Mouse (Mus musculus): Measurements from ENCODE around the gene Akr7a5.

Gene Akr7a5

DNA sequence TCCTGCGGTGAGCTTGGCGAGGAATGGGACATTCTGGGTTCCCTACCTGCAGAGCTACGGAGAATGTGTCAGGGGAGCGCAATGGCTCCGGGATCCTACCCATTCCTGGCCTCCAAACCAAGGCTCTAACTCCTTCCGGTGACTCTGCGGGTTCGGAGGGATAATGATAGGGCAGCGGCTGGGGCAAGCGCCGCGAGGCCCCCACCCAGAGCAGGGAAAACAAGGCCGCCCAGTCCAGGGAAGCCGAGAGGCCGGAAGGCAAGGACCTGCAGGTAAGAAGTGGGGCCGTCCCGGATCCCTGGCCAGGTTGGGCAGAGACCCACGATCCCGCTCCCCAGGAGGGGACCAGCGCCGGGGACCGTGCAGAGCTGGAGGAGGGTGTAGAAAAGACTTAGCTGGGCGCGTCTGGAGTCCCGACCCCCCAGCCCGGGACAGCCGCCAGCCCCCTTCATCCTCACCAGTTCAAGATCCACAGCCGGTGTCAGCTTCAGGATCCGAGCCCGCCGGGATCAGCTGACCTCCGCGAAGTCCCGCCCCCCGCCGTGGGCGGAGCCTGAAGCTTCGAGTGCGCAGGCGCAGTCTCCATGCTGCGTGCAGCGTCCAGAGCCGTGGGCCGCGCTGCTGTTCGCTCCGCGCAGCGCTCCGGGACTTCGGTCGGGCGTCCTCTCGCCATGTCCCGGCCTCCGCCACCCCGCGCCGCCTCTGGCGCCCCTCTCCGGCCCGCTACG lies at the start of gene Akr7a5, which contains the start of gene Pqlc2:
Gene Akr7a5, plus strand, starts transcription at position 574 of the 728 bp plus-strand sequence.
Gene Pqlc2, minus strand, starts transcription at position 538 of the 728 bp plus-strand sequence.
- DNase-seq: peak; percentile 99

DNA sequence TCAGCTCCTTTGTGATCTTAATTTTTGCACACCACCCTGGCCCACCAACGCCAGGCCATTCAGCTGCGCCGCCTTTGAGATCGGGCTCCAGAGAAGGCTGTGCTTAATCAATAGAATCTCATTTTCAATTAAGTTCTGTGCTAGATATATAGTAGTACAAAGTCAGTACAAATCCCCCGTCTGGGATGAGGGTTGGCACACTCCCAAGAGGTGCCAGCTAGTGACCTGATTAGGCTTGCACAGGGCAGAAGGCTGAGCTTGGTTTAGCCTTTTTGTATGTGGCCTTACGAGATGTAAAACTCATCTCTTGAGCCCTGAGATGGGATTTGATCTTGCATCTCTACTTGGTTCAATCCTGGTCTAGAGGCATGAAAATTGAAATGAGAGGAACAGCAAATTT lies 47.6 kb upstream of the Akr7a5 start:
- no peak for DNase-seq

DNA sequence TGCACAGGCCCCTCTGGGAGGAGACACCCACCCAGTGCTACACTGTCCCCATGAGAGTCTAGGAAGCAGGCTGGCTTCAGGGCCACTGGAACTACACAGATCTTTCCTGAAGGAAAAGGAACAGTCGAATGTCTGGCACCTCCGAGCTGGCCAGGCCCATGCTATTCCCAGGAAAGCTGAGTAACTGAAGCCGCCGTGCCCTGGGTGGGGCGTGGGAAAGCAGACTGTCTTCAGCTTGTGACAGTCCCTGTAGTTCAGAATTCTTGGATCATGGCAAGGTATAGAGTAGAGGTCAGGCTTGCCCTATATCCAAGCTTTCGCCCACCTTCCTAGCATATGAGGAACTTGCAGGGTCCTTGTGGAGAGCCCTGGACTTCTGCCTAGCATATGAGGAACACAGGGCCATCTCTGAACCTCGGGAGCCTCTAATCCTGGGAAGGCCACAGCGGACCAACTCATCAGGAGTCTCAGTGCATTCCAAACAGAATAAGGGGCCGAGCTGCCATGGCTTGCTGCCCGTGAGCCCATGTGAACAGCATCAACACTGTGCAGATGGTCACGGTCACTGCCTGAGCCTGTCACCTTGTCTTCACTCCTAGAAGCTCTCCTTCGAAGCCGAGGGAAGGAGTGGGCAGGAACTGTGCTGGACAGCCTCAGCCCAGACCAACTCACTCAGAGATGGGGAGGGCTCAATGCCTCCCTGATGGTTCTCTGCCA lies 44.6 kb upstream of the Akr7a5 start:
- no peak for DNase-seq

DNA sequence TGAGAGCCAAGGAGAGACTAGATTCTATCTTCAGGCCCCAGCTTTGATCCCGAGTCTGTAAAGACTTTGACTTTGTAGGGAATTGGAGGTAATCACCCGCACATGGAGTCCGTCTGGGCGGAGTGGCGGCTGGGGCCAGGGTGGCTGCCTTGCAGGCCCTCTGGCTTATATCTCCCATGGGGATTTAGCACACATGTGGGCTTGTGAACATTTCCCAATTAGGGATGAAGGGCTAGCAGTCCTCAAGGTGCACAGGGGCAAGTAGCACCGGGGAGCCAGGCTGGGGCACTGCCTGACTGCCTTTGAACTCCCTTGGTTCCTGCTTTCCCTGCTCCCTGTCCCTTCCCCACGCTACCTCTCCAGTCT lies 44.1 kb upstream of the Akr7a5 start:
- no peak for DNase-seq

DNA sequence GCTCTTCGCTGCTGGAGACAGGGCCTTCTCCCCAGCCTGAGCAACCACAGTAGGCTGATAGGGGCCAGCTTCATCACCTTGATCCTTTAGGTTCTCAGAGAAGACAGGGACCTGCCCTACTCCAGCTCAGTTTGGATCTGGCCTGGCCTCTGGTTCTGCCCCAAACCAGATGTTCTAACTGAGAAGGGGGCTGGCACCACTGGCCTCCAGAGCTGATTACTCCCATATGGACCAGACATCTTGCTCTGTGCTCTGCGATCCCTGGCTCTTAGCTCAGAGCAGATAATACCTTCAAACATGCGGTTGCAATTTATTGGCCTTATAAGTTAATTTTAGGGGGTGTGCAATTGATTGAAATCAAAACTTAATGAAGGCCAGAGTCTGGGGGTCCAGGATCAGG lies 43.2 kb upstream of the Akr7a5 start:
- no peak for DNase-seq

DNA sequence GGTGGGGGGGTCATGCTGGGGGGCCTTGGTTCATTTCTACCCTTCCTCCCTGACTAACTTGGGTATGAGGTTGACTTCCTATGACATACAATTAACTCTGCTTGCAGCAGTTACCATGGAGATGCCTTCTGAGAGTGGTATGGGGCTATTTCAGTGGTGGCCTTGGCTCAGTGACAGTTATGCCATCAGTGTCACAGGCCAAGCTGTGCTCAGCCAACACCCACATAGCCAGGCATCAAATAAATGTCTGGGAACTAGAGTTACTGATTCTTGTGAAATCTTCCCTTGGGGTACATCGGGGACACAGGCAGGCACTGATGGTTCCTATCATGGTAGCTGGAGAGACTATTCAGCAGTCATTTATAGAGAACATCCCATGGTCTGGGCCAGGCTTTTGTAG lies 42.3 kb upstream of the Akr7a5 start:
- no peak for DNase-seq

DNA sequence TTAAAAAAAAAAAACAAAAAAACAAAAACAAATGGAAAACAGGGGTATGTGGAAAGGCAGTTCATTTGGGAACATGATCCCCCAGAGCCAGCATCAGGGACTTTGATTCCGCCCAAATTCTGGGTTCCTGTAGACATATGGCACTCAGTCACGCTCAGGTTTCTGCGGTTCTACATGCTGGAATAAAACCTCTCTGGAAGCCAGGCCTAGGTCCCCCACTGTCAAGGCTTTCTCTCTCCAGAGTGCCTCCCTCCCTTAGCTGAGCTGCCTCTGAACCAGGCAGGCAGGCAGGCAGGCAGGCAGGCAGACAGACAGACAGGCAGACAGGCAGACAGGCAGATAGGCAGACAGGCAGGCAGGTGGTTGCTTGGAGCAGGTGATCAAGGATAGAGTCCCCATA lies 40.4 kb upstream of the Akr7a5 start:
- no peak for DNase-seq

DNA sequence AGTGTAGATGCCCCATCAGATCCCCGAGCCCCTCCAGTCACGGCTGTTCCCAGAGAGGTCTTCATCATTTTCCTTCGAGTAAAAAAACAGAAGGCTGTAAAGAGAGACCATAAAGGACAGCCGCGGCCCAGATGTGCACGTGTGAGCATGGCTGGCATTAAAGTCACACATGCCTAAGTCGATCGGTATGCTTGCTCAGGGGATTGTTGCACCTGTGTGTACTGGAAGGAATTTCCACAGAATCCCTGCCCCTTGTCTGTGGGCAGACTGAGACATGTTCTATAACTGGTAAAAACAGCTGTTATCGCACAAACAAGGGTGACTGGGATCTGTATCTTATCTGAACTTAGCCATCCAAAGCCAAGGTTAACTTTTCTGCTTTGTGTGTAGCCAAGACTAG lies 39.0 kb upstream of the Akr7a5 start:
- no peak for DNase-seq

DNA sequence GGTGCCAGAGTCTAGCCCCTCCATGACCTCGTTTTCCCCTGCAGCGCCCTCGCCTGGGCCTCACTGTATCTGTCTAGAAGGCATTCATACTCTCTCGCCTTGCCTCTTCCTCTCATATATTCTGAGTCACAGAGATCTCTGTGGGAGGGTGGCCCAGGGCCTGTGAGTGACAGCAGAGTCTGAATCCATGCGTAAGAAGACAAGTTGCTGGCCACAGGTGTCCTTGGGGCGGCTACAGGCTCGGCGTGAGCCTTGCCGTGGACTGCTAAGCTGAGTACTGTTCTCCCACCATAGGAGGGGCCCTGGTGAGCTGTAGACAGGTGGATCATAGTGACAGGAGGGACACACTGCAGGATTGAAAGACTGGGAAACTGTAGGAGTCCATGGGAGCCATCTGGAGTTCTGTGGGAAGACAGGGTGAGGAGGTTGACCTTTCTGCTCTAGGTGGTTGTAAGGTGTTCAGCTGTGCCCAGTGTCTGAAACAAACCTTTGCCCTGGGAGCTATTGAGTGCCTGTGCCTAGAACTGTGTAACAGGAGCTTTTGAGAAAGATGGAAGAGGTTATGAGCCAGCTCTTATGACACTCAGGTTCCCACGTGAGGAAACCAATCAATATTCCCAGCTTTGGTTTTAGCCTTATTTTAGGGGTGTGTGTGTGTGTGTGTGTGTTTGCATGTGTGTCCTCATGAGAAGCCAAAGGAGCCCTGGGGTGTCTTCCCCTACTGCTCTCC lies 37.4 kb upstream of the Akr7a5 start:
- no peak for DNase-seq

DNA sequence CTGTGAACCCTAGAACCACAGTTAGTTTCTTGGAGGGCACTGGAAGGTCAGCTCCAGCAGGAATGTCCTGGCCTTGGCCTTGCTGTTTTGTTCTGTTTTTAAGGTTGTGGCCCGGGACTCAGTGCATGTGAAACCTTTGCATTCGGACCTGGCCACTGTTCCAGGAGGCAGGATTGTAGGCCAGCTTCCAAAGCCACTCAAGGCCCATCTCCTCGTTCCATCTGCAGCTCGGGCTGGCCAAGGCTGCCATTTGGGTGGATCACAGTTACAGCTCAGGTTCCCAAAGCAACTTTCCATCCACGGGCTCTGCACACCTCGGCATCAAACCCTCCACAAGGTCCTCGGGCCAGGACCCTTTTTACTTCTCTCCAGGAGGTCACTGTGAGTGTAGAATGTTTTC lies 36.0 kb upstream of the Akr7a5 start:
- no peak for DNase-seq

DNA sequence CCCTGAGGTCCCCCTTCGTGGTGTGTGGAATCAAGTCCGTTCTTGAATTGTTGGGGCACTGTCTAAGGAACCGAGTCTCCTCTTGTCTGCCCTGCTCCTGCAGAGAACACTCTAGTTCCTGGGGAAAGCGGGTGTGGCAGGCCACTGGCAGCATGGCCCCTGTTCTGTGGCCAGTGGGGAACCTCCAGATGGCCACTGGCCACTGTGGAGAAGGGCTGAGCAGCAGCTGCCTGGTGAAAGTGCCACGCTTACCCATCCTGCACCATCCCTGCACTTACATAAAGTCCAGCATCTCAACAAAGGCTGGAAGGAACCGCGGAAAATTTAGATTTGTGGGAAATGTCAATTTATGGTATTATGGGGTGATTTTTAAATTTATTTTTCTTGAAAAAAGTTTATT lies 34.1 kb upstream of the Akr7a5 start:
- no peak for DNase-seq

DNA sequence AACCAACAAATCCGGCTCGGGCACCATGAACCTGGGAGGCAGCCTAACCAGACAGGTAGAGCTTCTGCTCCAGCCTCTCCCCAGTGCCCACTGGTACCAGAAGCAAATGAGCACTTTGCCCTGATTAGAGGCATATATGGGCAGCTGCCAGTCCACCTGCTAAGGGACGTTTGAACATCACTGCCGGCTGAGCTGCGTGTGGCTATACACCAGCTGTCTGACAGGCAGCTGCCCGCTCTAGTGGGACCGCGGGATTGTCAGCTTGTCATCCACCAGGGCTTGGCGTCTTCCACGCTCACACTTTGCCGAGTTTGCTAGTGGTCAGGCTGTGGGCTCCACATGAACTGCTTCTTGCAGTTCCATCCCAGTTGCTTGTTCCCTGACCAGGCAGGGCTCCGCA lies 30.0 kb upstream of the Akr7a5 start:
- DNase-seq: no peak

DNA sequence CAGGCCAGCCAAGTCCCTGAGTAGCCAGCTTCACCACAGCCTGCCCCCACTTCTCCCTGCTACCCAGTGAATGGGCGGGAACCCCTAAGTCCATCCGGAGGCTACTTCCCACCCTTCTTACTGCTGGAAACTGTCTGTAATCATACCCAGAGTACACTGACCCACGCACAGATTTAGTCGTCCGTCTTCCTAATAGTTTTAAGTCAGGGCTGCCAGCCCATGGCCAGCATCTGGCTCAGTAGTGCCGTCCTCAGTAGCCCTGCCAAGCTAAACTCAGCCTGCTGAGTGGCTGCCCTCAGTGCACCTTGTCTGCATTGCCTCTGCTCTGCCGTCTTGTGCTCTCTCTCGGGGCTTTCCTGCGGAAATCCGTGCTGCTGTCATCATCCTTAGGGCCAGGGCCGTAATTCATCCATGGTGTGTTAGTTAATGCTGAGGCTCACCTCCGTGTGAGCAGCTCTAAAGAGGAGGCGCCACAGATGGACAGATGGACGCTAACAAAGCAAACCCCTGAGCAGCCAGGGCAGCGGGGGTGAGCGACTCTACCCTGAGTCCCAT lies 28.7 kb upstream of the Akr7a5 start:
- DNase-seq: no peak

DNA sequence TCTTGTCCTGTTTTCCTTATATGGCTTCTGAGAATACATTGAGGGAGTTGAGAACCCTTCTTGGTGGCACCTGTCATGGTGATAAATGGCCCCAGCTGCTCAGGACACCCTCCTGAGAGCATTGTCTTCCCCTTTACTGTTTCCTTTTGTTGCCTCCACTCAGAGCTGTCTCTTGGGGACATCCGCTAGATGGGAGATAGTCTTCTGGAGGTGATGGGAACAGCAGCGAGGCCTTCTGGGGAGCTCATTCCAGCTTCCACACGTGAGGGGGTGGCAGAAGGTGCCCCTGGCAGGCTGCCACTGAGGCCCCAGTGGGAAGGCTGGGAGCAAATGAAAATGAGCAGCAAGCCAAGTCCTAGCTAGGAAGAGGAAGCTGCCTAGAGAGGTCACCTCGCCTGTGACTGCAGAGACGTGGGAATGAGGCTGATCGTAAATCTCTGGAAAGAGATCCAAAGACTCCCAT lies 27.6 kb upstream of the Akr7a5 start:
- DNase-seq: no peak

DNA sequence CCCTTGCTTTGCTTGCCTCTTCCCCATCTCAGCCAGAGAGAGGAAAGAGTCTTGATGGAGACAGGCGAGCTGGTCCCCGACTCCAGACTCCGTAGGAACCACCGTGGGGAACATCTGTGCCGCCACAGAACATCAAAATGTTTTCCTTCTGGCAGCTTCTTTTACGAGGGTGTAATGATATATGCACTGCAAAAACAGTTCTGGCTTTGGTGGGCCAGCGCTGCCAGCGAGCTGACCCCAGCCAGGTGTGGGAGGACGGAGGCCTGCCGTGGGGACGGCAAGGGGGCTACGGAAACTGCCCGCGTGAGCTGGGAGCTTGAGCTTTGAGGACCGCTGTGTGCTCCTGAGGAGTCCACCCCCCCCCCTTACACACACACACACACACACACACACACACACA lies 25.7 kb upstream of the Akr7a5 start:
- no peak for DNase-seq

DNA sequence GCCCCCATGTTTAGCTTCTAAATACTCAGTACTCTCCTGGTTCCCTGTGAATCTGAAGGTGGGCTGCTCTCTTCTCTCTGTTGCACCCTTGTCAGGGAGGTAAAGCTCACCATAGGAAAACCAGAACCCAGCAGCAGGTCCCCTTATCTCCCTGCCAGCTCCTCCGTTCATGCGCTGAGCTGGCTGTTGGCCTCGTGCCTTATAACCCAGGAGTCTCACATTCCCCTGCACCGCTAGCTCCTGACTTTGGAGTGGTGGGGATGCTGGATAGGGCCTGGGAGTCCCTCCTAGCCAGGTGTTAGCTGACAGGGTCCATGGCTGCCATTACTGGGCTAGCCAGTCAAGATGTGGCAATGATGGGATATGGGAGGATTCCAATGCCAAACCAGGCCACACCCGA lies 24.3 kb upstream of the Akr7a5 start:
- no peak for DNase-seq

DNA sequence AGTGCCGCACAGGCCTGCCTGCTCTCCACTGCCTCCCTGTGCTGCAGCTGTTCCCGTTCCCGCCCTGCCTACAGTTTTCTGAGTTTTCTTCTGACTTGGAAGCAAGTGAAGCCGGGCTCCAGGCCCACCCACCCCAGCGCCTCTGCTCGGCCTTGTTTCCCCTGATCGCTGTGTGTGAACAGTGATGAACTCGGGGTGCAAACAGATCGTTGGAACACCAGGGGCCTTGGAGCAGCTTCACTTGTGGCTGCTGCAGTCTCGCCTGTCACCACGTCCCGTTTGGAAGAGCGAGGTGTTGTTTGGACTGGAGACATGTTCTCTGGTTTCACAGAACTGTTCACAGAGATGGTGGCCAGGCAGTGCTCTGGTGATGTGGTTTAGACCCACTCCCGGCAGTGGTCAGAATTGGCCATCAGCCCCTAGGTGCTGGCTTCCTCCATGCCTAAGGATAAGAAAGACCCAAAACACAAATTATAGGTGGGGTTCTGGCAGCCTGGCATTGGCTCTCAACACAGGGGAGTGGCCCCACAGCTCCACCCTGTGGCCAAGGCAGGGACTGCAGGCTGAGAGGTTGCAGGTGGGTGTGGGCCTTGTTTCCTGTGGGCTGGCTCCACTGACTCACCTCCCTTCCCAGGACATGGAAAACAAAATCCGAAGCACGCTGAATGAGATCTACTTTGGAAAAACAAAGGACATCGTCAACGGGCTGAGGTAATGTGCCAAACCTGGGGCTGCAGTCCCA lies 23.3 kb upstream of the Akr7a5 start:
- peak; percentile 92 for DNase-seq

DNA sequence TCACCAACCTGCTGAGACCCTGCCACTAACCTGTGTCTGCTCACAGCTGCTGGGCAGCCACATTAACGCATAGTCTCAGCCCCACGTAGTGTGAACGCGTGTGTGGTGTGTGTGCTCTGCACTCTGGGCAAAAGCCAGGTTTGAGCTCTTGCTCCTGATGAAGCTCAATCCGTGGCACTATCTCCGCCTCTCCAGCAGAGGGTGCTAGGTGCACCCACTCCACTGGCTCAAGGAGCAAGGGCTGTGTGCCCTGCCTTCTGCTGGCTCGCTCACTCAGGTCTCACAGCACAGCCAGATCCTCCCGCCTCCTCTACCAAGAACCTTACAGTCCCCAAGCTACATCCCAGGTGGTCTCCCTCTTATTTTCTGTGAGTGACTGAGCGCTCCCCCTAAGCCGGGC lies 21.5 kb upstream of the Akr7a5 start:
- peak; percentile 59 for DNase-seq

DNA sequence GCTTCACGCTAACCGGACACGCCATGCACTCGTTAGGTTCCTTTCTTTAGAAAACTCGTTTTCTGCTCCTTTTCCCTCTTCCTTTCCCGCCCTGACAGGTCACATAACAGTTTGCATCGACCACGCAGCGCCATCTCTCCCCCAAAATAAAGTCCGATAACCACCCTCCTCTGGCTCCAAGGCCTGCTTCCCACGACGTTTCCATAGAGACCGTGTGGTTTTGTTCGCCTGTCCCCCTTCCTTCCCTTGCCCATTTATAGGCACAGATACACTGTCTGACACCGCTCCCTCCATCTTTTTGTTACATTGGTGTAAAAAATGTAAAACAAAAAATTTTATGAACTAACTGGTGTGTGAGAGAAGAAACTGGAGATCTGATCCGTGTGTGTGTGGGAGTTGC lies 19.4 kb upstream of the Akr7a5 start:
- no peak for DNase-seq

DNA sequence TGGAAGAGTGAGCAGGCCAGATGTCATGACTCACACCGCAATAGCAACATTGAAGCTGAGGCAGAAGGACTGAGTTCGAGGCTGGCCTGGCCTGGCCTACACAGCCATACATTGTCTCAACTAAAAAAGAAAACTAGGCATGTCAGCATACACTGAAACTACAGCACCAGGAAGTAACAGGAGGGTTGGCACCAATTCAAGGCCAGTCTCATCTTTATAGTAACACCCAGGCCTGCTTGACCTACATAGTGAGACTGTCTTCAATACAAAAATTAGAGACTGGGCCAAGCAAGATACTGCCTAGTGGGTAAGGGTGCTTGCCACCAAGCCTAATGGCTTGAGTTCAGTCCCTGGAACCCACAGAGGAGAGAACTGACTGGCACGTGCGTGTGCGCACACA lies 18.5 kb upstream of the Akr7a5 start:
- DNase-seq: no peak

DNA sequence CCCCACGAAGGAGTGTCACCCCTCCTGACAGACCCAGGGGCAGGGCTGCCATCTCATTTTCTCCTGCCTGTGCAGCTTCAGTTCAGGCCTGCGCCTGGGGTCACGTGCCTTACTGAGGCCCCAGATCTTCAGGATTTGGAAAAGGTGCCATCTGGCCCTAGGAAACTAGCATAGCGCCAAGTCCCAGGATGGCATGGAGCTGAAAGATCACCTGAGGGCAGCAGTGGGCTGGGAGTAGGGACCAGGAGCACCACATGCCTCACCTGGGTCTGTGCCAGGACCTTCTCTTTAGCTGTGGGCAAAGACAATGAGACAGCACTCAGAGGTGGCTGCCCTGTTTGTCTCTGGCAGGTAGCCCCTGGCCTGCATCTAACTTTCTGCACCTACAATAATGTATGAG lies 13.0 kb upstream of the Akr7a5 start:
- DNase-seq: no peak

DNA sequence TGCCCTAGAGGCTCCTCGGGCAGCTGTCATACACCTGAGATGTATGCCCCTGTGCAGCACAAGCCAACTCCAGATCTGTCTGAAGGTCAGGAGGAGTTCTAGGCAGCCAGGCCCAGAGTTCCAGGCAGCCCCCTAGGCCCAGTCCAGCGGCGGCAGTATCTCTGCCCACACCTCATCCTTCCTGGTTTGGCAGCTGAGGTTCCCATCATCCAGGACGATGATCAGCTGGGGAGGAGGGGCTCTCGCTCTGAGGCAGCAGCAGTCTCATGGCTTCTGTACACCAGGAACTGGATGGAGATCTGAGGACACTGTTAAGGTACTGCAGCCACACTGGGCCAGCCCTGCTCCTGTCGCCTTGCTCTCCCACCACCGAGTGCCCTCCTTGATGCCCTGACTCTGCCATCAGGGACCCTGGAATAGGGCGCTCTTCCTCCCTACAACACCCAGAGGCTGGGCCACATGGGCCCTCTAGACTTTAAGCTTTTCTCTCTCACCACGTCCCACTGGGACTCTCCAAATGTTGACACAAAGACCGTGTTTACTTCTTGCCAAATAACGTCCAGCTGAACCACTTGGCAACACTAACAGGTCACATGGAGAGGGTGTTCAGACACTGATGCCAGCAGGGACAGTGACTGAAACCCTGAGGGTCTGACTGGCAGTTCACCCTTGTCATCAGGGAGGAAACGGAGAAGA lies 11.7 kb upstream of the Akr7a5 start:
- DNase-seq: no peak

Measured in thymus, postnatal 4 days (tissue).